Mouse (Mus musculus) layer of hippocampus, postnatal 14 days (tissue): ENCODE results near the gene Dnajc1. TPM values are rescaled to one million over a fixed set of nuclear protein-coding genes. Genes with fewer than 3 reads are reported as not detected.

Experiments
- DNase-seq, 2 experiments: peaks; one replicate each; pipeline ENCODE4 v3.0.0; 2021 to 2022; ENCODE audit warnings: low spot score in 2 of 2, mixed read lengths in 1 of 2
- total RNA-seq, 2 experiments: library from RNA; stranded (reverse); gene quantifications; 2 replicates each; pipeline ENCODE4 v1.2.3; 2021

Gene Dnajc1
- total RNA-seq, 2 experiments from 2014 or later = 23.2 to 24.3 TPM

GRCm38 (mm10) chr2:18307440-18308305 is 85.0 kb downstream of the Dnajc1 start:
- no peak for DNase-seq

- DNase-seq = no peak
Observed at GRCm38 (mm10) chr2:18300949-18301348, 91.7 kb downstream of the Dnajc1 start.

- DNase-seq = no peak
Observed at GRCm38 (mm10) chr2:18285175-18285574, 107.5 kb downstream of the Dnajc1 start.

- no peak for DNase-seq
Observed at GRCm38 (mm10) chr2:18265736-18266135, 126.9 kb downstream of the Dnajc1 start.

- no peak for DNase-seq
Observed at GRCm38 (mm10) chr2:18264579-18264978, 128.1 kb downstream of the Dnajc1 start.

GRCm38 (mm10) chr2:18262298-18262697 is 130.3 kb downstream of the Dnajc1 start:
- DNase-seq = no peak

- DNase-seq = no peak
Observed at GRCm38 (mm10) chr2:18249224-18249623, 143.4 kb downstream of the Dnajc1 start.

- DNase-seq = no peak
Observed at GRCm38 (mm10) chr2:18235524-18235923, 157.1 kb downstream of the Dnajc1 start.

GRCm38 (mm10) chr2:18232883-18233567 is 159.6 kb downstream of the Dnajc1 start:
- no peak for DNase-seq

- no peak for DNase-seq
Observed at GRCm38 (mm10) chr2:18231143-18231542, 161.5 kb downstream of the Dnajc1 start.

- no peak for DNase-seq
Observed at GRCm38 (mm10) chr2:18229279-18229678, 163.4 kb downstream of the Dnajc1 start.

GRCm38 (mm10) chr2:18228486-18229062 is 164.1 kb downstream of the Dnajc1 start:
- no peak for DNase-seq

GRCm38 (mm10) chr2:18219569-18219968 is 173.1 kb downstream of the Dnajc1 start:
- DNase-seq = no peak

- no peak for DNase-seq
Observed at GRCm38 (mm10) chr2:18219136-18219535, 173.5 kb downstream of the Dnajc1 start.

GRCm38 (mm10) chr2:18218500-18218899 is 174.1 kb downstream of the Dnajc1 start:
- no peak for DNase-seq

- peak in 1 of 2 experiments; percentile 32 for DNase-seq
Observed at GRCm38 (mm10) chr2:18217867-18218266, 174.8 kb downstream of the Dnajc1 start.

GRCm38 (mm10) chr2:18214031-18214430 is 178.6 kb downstream of the Dnajc1 start:
- no peak for DNase-seq

- DNase-seq = no peak
Observed at GRCm38 (mm10) chr2:18209948-18210347, 182.7 kb downstream of the Dnajc1 start.

GRCm38 (mm10) chr2:18209211-18209823 is 183.3 kb downstream of the Dnajc1 start:
- DNase-seq = no peak

- no peak for DNase-seq
Observed at GRCm38 (mm10) chr2:18208578-18208977, 184.1 kb downstream of the Dnajc1 start.

GRCm38 (mm10) chr2:18206811-18207210 is 185.8 kb downstream of the Dnajc1 start:
- peak in 1 of 2 experiments; percentile 49 for DNase-seq
